Mouse (Mus musculus) cerebral cortex, adult 2 months (tissue): ENCODE measurements around the gene Ddx25.

Experiments used
- WGBS: fragments of 180-500 bp; shearing (Covaris S2); methylation state at CpG from one replicate; pipeline ENCODE4 v1.1.7; 2018; 5-methylcytosine and 5-hydroxymethylcytosine counted together

Gene Ddx25

DNA sequence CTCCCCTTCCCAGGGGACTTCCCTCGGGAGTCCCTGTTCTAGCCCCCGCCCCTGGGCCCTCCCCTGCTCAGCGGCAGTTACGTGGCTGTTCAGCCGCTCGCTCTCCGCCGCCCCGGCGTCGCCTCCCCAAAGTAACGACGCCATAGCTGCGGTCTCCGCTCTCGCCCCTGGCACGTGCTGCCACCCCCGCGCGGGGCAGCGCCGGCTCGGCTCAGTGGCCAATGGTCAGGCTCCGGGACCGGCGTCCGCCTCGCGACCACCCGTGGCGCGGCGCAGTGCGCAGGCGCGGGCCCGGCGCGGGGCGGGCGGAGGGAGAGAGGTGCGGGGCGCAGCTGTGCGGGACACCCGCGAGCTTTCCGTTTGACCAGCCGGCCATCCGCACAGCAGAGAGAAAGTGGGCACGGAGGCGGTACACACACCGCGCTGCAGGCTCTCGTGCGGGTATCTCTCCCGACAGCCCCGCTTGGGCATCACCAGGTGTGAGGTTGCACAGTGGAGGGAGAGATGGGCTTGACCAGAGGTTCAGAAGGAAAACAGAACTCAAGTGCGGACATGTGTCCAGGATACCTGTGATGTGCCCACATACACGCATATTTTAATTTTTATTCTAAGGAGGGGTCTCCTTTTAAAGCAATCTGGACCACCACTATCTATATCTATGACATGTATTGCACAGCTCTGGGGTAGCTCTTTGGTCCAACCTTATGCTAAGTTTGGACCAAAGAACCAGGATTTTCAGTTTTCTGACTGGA is at the start of gene Ddx25, which contains the start of gene Pus3:
TSS of gene Ddx25 (minus strand) at position 272 of the 752 bp plus-strand sequence.
TSS of gene Pus3 (plus strand) at position 339 of the 752 bp plus-strand sequence.
- WGBS = under 1% methylated on average over 59 of the region's 59 CpGs

DNA sequence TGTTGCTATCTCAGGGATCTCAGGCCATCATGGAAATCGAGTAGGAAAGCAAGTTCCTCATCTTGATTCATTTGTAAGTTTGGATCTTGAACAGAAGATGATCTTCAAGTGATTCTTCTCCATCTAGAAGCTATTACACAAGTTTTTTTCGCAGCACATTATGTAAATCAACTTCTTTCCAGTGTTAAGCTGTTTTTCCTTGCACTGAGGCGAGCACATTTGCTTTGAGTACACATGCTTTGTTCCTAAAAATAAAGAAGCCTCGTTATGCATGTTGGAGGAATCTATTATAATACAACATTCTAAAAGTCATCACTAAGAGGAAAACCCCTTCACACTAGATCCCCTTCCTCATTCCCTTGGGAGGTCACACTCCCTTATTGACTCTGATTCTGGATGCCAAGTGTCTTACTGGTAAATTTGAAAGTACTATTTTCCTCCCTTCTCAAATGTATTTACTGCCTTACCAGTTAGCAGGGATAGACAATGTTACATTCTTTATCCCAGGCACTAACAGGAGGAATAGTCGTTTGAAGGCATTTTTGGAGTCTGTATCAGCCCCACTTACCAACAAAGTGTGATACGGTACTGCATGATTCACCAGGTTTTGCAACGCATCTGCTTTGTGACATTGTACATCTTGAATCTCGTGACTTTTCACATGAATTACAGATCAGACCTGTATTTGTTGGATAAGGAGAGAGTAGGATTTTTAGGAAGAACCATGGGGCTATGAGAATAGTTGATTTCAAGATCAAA is 49.5 kb upstream of the Ddx25 start:
- 35% methylated on average over 8 of the region's 8 CpGs for WGBS

DNA sequence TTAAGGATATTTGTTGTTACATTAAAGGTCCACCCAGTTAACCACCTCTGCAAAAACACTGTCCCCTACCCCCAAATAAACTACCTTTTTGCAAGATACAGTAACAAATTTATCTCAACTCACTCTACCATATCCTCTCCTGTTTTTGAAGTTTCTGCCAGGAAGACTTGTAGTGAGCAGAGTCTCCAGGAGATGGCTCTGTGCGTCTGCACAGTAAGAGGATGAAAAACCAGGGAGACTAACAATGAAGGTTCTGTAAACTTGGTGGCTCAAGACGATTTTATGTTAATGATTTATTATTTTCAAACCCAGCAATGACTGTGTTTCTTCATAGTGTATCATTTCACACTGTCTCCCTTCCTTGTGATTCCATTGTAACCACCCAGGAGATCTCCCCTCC is 34.6 kb upstream of the Ddx25 start:
- WGBS = 2% methylated on average over 2 of the region's 2 CpGs

DNA sequence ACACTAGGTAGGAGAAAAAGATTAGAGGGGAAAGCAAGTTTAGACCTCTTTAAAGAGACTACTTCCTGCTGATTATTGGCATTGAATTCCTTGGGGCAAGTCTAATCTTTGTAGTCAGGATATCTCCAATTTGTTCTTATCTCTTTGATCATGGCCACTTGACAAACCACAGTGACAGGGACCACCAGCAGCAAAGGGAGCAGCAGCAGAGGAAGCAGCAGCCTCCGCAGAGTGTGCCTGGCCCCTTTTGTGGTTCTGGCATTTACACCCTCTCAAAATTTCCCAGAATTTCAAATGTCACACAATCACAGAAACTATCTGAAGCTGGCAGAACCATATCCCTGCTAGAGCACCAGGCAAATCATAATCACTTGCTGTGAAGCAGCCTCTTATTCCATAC is 29.3 kb upstream of the Ddx25 start:
- 76% methylated on average over 1 of the region's 1 CpGs for WGBS

DNA sequence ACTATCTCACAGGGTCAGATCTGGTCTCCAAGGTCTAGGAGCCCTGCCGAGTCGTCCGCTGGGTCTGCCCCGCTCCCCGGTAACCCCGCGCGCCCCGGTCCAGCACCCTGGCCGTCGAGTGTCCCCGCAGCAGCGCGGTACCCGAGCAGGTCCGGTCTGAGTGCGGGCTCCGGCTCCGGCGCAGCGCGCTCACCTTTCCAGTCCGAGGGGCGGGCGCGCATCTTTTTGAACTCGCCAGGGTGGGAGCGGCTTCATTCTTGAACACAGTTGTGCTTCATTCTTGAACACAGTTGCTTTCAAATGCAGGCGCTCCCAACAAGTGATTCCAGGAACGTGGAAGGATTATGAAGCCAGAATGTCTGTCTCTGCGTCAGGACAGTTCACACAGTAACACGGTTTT is 16.1 kb upstream of the Ddx25 start:
- WGBS = 6% methylated on average over 32 of the region's 32 CpGs

DNA sequence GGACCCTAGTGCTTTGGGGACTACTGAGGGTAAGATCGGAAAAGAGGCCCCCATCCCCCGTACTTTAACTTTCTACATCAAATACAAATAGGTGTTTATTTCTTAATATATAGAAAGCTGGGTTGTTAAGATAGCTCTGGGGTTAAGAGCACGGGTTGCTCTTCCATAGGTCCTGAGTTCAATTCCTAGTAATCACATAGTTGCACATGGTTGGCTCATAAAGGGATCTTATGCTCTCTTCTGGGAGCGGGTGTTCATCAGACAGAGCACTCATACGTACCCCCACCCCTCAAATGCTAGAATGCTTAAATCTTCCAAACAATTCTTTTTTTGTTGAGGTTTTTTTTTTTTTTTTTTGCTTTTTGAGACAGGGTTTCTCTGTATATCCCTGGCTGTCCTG is 12.3 kb upstream of the Ddx25 start:
- WGBS = 10% methylated on average over 5 of the region's 5 CpGs

DNA sequence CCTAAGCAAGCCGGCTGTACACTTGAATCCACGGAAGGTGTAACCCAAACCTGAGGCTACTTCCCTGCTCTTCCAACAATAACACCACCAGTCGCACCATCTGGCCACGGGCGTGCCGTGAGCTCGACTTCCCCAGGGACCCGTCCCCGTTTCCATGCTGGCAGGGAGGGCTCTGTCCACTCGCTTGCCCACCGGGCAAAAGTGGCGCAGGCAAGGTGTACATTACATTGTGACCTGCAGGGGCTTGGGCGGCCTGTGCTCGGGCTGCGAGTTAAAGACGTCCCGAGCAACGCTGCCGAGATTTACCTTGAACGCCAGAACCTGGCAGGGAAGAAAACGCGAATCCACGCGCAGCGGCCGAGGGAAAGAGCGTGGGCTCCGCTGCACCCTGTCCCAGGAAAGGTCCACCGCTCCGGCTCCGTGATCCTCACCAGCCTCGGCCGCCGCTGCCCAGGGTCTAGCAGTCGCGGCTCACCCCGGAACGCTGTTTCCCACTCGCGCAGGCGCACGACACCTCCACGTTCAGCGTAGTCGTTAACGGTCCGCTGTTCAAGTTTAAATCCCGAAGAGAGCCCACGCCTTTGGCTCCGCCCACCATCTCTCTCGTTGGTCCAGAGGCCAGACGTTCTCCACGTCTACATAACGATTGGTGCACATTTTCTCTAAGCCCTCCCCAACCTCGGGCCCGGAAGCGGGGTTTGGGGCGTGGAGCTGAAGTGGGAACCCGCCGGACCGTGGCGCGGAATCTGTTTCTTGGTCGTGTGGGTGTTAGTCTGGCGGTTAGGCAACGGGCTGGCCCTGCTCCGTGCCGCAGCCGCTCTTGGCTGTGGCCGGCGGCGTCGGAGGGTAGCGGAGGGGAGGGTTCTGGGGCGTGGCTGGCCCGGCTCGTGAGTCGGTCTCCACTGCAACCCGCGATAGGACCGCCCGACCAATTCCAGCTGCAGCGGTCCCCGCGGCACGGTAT is 11.5 kb upstream of the Ddx25 start, which contains the start of the genes Pate2 and Hyls1:
TSS of gene Pate2 (plus strand) at position 714 of the 964 bp plus-strand sequence.
TSS of gene Hyls1 (minus strand) at position 828 of the 964 bp plus-strand sequence.
- WGBS = under 1% methylated on average over 86 of the region's 86 CpGs

DNA sequence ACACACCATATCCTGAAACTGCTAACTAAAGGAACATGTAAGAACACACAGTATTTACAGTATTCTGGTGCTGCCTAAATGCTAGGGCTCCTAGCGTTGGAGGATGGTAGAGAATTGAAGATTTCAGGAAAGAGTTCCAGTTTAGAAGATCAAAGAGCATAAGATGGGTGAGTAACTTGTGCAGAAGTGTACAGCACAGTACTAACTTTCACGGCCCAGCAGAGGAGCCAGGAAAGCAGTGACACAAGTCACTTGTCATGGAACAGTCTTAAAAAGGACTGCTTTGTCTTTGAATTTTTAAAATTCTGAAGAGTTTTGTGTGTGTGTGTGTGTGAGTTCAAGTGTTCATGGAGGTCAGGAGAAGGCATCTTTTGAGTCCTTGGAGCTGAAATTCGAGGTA is 9.7 kb upstream of the Ddx25 start:
- 81% methylated on average over 3 of the region's 3 CpGs for WGBS

DNA sequence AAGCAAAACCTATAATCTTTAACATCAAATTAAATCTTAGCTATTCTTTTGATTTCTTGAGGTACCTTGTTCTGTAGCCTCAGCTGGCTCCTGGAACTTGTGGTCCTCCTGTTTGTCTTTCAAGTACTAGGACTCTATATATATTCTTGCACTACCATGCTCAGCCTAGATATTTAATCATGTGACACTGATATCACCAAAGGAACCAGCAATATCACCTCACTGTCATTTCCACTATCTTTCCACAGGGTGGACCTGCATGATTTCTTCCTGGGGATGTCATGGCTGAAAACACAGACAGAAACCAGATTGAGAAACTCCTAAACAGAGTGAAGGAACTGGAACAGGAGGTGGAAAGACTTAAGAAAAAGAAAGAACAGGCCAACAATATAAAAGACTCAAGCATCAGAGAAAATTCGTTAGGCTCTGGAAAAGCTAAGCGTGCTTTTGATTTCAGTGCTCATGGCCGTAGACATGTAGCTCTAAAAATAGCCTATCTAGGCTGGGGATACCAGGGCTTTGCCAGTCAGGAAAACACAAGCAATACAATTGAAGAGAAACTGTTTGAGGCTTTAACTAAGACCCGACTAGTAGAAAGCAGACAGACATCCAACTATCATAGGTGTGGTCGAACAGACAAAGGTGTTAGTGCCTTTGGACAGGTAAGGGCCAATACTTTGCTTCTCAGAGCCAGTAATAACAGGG is 6.4 kb upstream of the Ddx25 start:
- WGBS = 59% methylated on average over 5 of the region's 5 CpGs

DNA sequence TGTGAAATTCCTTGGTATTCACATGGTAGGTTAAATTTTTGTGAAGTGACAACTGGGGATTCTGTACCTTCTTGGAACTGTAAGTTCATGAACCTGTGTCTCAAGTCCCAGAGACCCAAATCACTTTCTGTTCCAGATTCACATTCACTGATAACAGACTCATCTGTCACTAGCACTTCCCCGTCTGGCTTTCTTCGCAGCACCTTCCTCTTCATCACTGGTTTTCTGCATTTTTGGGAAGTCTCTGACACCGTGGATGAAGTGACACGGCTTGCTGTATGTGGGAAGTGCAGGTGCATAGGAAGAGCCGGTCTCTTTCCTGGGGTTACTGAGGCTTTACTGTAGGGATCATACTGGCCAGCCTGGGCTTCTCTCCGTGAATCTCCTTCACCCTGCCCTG is 3.3 kb upstream of the Ddx25 start:
- WGBS = 87% methylated on average over 6 of the region's 6 CpGs

DNA sequence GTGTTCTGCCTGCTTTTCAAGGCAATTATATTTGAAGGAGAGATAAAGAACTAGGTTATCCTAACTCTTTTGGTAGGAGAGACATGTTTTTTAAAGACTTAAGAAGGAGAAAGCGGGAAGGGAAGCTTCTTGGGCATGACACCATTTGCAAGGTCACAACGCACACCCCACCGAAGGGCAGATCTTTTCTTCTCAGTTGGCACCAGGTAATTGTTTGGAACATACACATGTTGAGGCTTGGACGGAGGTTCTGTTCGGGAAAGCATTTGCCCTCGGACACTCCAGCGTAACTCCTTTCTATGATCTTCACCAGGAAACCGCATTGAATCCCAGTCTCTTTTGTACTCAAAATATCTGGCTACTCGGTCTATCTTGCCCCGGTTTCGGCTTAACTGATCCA is 2.7 kb upstream of the Ddx25 start:
- WGBS = 91% methylated on average over 11 of the region's 11 CpGs

DNA sequence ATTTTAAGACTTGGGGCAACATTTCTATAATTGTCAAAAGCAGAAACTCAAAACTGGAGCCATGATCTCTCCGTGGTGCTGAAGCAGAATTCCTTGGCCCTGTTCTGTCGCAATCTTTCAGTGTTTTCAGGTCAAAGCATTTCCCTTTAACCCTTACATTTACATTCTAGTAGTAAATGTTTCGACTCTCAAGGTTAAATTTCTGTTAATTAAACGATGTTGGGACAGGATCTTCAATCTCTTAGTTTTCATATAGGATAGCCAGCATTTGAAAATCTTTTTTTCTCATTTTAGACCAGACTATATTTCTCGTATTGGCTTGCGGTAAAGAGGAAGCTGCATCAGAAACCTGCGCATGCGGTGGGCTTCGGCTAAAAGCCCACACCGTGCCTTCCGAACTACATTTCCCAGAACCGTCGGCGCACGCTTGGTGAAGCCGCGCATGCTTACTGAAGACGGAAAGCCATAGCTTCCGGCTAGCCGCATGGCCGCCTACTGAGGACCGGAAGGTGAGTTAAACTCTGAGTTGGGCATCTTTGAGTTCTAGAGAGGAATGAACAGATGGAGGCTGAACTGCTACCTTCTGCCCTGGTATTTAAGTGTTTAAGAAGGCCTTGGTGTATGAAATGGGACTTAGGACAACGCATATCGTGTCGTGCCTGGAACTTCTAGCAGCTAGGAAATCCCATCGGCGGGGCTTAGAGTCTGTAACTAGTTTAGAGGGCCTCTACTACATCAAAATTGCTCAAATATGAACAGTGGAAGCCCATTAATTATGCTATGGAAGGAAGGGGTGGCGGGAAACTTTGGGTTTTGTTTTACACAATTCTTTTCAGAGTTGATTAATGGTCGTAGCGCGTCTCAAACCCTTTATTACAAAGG is 922 bp upstream of the Ddx25 start:
- WGBS = under 1% methylated on average over 31 of the region's 31 CpGs

DNA sequence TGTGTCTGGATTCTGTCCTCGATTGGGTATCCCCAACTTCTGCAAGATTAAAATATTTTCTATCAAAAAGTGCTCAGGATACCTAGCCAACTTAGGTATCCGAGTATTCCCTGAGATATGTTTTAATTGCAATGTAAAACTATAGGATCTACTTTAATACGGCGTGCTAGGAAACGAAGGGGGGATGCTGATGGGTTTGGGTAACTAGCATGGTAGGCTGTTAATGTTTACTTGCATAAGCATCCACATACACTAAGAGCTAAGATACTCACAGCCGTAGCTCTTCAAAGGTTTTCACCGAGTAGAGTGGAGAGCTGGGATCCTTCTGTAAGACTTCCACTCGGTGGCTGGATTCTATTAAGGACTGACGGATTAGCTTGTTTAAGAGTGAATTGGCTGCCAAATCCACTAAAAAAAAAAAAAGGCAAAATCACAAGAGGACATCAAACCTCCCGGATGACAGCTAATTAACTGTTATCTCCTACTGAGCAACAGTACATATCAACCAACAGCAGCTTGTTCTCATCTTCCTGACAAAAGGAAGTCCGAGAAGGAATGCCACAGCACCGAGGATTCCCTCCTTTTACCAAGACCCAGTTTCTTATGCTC is 1.7 kb downstream of the Ddx25 start:
- 77% methylated on average over 12 of the region's 12 CpGs for WGBS

DNA sequence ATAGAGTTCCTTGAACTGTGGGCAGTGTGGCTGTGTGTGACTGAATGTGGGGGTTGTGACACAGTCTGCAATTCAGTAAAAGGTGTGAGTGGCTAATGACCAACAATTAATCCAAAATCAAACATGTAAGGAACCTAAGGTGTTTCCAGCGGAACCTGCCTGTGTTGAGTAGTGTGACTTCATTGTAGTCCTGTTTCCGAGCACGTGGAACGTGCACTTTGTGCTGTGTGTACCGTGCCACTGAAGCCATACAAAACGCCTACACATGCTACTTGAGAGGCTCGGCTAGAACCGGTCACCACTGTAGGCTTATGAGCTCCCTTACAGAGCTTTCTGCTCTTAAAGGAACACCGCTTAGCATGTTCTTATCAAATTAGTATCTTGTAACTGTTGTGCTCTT is 9.9 kb downstream of the Ddx25 start:
- WGBS = 81% methylated on average over 9 of the region's 9 CpGs

DNA sequence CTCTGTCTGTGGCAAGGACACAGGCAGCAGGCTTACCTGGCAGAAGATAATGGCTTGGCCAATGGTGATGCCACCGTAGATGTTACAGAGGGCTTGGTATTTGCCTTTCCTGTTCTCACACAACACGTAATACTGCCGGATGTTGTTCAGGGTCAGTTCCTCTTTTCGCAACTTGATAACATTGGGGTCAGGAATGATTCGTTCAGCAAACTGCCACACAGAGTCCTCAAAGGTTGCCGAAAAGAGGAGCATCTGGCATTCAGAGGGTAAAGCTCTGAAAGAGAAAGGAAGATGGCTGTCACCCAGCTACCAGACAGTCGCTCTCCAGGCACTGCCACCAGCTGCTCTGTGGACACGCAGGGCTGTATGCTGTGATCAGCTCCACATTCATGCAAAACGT is 11.6 kb downstream of the Ddx25 start:
- WGBS = 73% methylated on average over 9 of the region's 9 CpGs

DNA sequence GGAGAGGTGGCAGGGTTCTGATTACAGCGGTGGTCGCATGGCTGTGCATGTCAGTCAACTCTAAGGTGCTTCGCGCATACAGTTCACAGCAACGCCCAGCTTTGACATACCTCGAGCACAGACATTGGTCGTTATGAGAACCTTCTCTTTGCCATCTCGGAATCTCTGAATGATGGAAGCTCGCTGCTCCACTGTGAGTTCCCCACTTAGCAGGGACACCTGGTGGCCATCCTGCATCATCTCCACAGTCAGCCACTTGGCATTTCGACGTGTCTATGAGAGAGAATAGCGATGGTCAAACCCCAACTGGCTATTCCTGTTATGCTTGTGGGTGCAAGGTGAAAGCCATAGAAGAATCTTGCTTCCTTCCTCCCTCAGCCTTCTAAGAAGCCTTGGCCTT is 12.6 kb downstream of the Ddx25 start:
- WGBS = 67% methylated on average over 12 of the region's 12 CpGs

DNA sequence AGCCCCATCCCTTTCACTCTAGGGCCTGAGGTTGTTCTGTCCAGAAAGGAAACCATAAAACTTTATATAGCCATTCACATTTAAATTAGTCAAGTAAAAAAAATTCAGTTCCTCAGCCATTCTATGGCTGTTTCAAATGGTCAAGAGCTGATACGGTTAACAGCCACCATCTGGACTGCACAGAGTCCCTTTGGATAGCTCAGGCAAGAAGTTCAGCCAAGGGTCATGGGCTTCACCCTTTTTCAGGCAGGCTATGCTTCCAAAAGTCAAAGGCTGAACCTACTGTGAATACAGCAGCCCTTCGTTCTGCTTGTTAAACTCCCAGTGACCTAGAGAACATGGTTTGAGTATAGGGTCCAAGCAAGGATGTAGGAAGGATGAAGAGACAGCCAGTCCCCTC is 13.7 kb downstream of the Ddx25 start:
- WGBS = 89% methylated on average over 2 of the region's 2 CpGs

DNA sequence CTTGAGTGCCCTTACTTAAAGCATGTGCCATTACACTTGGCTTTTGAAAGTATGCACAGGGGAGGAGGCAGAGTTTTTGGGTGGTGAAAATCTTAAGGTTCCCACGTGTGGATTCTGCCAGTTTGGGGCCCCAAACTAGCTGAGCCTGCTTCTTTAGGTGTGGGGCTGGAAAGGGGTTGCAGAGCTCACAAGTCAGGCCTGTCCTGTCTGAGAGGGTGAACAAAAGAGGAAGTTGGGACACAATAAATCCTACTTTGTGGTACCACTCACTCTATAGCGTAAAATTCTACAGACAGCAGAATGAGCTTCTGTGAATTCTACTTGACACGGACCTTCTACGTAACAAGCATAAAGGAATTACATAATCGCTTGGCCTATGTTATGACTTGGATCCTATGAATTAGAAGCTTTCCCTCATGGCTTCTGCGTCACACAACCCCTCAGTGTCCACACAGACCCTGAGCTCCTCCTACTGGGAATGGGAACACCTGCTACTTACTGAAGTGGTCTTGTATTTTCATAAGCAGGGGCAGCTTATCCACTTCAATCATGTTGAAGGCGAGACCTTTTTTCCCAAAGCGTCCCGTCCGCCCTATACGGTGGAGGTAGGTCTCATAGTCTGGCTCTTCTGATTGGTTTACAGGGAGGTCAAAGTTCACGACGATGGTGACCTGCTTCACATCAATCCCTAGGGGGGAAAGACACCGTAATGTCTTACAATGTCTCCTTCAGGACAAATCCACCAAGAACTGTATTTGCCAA is 15.0 kb downstream of the Ddx25 start:
- WGBS = 88% methylated on average over 14 of the region's 14 CpGs

DNA sequence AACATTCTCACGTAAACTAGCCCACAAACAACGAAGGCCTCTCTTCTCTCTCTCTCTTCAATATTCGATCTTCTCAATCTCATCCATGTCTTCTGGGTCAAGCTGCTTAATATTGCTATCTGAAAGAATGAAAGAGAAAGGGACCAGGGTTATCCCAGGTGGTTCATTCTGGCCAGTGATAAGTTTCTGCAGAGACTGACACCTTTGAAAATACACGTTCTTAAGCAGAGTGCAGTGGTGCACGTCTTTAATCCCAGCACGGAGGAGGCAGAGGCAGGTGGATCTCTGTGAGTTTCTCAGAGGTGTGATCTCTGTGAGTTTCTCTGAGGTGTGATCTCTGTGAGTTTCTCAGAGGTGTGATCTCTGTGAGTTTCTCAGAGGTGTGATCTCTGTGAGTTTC is 16.4 kb downstream of the Ddx25 start:
- 69% methylated on average over 6 of the region's 6 CpGs for WGBS
